Mouse (Mus musculus) intestine, embryonic 15.5 days (tissue): ENCODE measurements at regions not wholly inside any gene's neighbourhood (a gene's known extent, or its start where the extent isn't known, plus 50 kb on each side); places are given as distances from the start of the nearest gene placed in this dataset.

Source experiments
- ATAC-seq: fragments of 200-750 bp; cut with Nextera tagmentation; 2 replicates; pipeline ENCODE4 v1.8.0; 2017; ENCODE audit warnings: moderate TSS enrichment, moderate library complexity
- H3K27ac ChIP-seq: fragments of 300-500 bp; sonication (generic); 2 replicates; pipeline ENCODE4 v1.5.1; 2015; ENCODE audit warnings: mild to moderate bottlenecking, inconsistent platforms
- H3K27me3 ChIP-seq: fragments of 300-500 bp; sonication (generic); replicated peaks from 2 replicates; pipeline ENCODE4 v1.6.1; 2015; ENCODE audit warnings: inconsistent platforms
- H3K36me3 ChIP-seq: fragments of 300-500 bp; sonication (generic); 2 replicates; pipeline ENCODE4 v1.6.1; 2015; ENCODE audit warnings: inconsistent platforms
- H3K4me1 ChIP-seq: fragments of 300-500 bp; sonication (generic); replicated peaks from 2 replicates; pipeline ENCODE4 v1.6.1; 2015; ENCODE audit warnings: inconsistent platforms
- H3K4me2 ChIP-seq: fragments of 300-500 bp; sonication (generic); replicated peaks from 2 replicates; pipeline ENCODE4 v1.6.1; 2015; ENCODE audit warnings: mild to moderate bottlenecking, inconsistent platforms
- H3K4me3 ChIP-seq: fragments of 300-500 bp; sonication (generic); replicated peaks from 2 replicates; pipeline ENCODE4 v1.5.1; 2015; ENCODE audit warnings: inconsistent platforms
- H3K9ac ChIP-seq: fragments of 300-500 bp; sonication (generic); 2 replicates; pipeline ENCODE4 v1.6.1; 2015; ENCODE audit warnings: inconsistent platforms
- H3K9me3 ChIP-seq: fragments of 300-500 bp; sonication (generic); 2 replicates; pipeline ENCODE4 v1.6.1; 2016; ENCODE audit warnings: inconsistent platforms
- WGBS: fragments of 180-500 bp; shearing (Covaris S2); methylation state at CpG from one replicate; pipeline ENCODE4 v1.1.7; 2015; 5-methylcytosine and 5-hydroxymethylcytosine counted together

GRCm38 (mm10) chr14:9146595-9147219 lies 480.7 kb upstream of the 4930452B06Rik start:
- H3K36me3 ChIP-seq: no peaks in the 10 kb centered on the region
- no peak overlapping the region for H3K4me2 ChIP-seq

GRCm38 (mm10) chr14:9105708-9106107 lies 439.7 kb upstream of the 4930452B06Rik start:
- ATAC-seq: no peak
- Histone ChIP-seq H3K4me3 (no peak overlapping the region), H3K4me2 (no peak overlapping the region), H3K27me3 (no peaks in the 10 kb centered on the region), H3K9ac (no peak overlapping the region), H3K9me3 (no peaks in the 10 kb centered on the region), H3K27ac (no peak overlapping the region), H3K36me3 (no peaks in the 10 kb centered on the region), H3K4me1 (no peaks in the 10 kb centered on the region)
- WGBS: 76% methylated on average over 1 of the region's 1 CpGs

More at GRCm38 (mm10) chr14:9146595-9147219, 480.7 kb upstream of the 4930452B06Rik start:
- Histone ChIP-seq H3K4me1 (no peaks in the 10 kb centered on the region), H3K4me3 (no peak overlapping the region), H3K9me3 (no peaks in the 10 kb centered on the region), H3K27me3 (no peaks in the 10 kb centered on the region), H3K27ac (no peak overlapping the region), H3K9ac (no peak overlapping the region)
- WGBS: 69% methylated on average over 4 of the region's 4 CpGs
- ATAC-seq: no peak

DNA sequence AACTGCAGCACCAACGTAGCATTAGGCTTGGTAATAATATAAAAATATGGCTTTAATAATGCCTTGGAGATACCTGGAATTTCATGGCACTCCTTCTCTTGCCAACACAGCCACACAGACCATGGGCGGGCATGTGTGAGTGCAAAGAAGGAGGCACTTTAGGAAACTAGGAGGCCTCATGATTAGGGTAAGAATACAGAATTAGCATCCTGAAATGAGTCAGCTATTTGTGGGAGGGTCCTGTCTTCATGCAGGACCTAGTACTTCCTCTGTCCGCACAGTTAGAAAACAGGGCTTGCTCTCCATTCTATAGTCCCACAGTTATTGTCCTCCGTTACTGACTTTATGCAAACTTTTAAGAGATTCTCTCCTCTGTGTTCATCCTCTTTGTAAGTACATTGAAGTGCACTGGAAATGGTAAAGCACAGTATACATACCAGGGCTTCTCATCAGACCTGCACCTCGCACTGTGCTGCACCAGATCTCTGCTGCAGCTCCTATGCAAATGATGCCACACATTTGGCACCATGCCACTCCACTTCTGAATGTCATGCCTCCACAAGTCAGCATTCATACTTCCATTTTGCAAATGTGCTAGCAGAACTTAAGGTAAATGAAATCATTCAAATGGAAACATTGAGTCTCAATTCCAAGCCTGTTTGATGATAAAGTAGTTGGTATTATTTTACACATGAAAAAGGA lies 423.7 kb upstream of the 4930452B06Rik start:
- WGBS: 81% methylated on average over 5 of the region's 5 CpGs
- no peaks in the 10 kb centered on the region for H3K9me3 ChIP-seq
- H3K9ac ChIP-seq: no peak overlapping the region
- H3K4me1 ChIP-seq: no peaks in the 10 kb centered on the region
- H3K36me3 ChIP-seq: no peaks in the 10 kb centered on the region
- no peak overlapping the region for H3K4me3 ChIP-seq
- ATAC-seq: no peak
- no peaks in the 10 kb centered on the region for H3K27me3 ChIP-seq
- H3K4me2 ChIP-seq: no peak overlapping the region
- H3K27ac ChIP-seq: no peak overlapping the region

- Histone ChIP-seq H3K27me3 (no peaks in the 10 kb centered on the region), H3K4me3 (no peak overlapping the region), H3K9me3 (no peaks in the 10 kb centered on the region), H3K9ac (no peak overlapping the region), H3K4me2 (no peak overlapping the region), H3K4me1 (no peaks in the 10 kb centered on the region), H3K27ac (no peak overlapping the region), H3K36me3 (no peaks in the 10 kb centered on the region)
- ATAC-seq: no peak
These were observed 421.1 kb upstream of the 4930452B06Rik start for GRCm38 (mm10) chr14:9087103-9087502.

DNA sequence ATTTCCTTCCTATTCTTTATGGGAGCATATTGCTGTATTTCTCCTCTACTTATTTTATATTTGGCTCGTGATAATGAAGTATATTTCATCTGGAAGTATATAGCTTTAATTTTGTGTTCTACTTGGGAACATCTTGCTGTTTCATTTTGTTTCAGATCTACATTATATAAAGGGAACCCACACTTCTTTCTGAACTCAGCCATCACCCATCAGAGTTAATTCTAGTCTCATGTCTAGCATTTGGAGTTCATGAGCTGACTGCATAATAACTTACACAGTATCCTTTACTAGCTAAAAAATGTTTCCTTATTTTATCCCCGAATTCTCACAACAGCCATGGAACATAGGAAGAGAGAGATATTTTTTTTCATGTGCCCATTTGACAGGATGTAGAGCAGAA lies 413.6 kb upstream of the 4930452B06Rik start:
- Histone ChIP-seq H3K4me1 (no peaks in the 10 kb centered on the region), H3K27me3 (no peaks in the 10 kb centered on the region), H3K36me3 (no peaks in the 10 kb centered on the region), H3K27ac (no peak overlapping the region), H3K9me3 (no peaks in the 10 kb centered on the region), H3K9ac (no peak overlapping the region), H3K4me2 (no peak overlapping the region), H3K4me3 (no peak overlapping the region)
- 72% methylated on average over 2 of the region's 2 CpGs for WGBS
- no peak for ATAC-seq

DNA sequence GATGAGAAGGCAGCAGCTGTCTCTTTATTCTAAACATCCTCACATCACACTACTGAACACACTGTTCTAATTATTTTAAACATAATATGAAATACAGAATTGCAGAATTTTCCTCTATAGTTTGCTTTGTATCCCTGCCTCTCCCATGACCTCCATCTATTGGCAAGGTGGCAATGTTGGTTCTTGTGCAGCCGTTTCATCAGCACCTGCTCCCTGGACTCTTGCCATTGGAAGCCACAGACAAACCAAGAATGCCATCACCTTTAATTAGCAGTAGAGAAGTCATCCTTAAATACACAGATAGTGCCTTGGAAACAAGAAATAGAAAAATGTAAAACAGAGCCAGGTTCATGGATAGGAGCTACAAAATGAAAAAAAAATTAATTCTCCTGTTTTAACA lies 413.0 kb upstream of the 4930452B06Rik start:
- 67% methylated on average over 1 of the region's 1 CpGs for WGBS
- Histone ChIP-seq H3K36me3 (no peaks in the 10 kb centered on the region), H3K9me3 (no peaks in the 10 kb centered on the region), H3K9ac (no peak overlapping the region), H3K27ac (no peak overlapping the region), H3K4me1 (no peaks in the 10 kb centered on the region), H3K27me3 (no peaks in the 10 kb centered on the region), H3K4me3 (no peak overlapping the region), H3K4me2 (no peak overlapping the region)
- ATAC-seq: no peak

- Histone ChIP-seq H3K27ac (no peak overlapping the region), H3K4me1 (no peaks in the 10 kb centered on the region), H3K27me3 (no peaks in the 10 kb centered on the region), H3K9ac (no peak overlapping the region), H3K9me3 (no peaks in the 10 kb centered on the region), H3K4me3 (no peak overlapping the region), H3K36me3 (no peaks in the 10 kb centered on the region), H3K4me2 (no peak overlapping the region)
- ATAC-seq: no peak
- 67% methylated on average over 3 of the region's 3 CpGs for WGBS
These were observed 405.1 kb upstream of the 4930452B06Rik start for GRCm38 (mm10) chr14:9071176-9071575.

GRCm38 (mm10) chr14:9060058-9060457 lies 394.0 kb upstream of the 4930452B06Rik start:
- no peaks in the 10 kb centered on the region for H3K27me3 ChIP-seq
- no peak overlapping the region for H3K9ac ChIP-seq
- no peak overlapping the region for H3K27ac ChIP-seq
- no peak overlapping the region for H3K4me3 ChIP-seq
- whole genome bisulfite sequencing: 51% methylated on average over 9 of the region's 9 CpGs
- H3K9me3 ChIP-seq: no peaks in the 10 kb centered on the region
- H3K36me3 ChIP-seq: no peaks in the 10 kb centered on the region
- no peak overlapping the region for H3K4me2 ChIP-seq
- no peaks in the 10 kb centered on the region for H3K4me1 ChIP-seq
- no peak for ATAC-seq

- no peaks in the 10 kb centered on the region for H3K4me1 ChIP-seq
- H3K4me3 ChIP-seq: no peak overlapping the region
- no peaks in the 10 kb centered on the region for H3K9me3 ChIP-seq
- WGBS: 76% methylated on average over 6 of the region's 6 CpGs
- H3K27me3 ChIP-seq: no peaks in the 10 kb centered on the region
- H3K9ac ChIP-seq: no peak overlapping the region
- H3K4me2 ChIP-seq: no peak overlapping the region
- no peak overlapping the region for H3K27ac ChIP-seq
- no peaks in the 10 kb centered on the region for H3K36me3 ChIP-seq
- no peak for ATAC-seq
These were observed 362.8 kb upstream of the 4930452B06Rik start for GRCm38 (mm10) chr14:9028811-9029210.

DNA sequence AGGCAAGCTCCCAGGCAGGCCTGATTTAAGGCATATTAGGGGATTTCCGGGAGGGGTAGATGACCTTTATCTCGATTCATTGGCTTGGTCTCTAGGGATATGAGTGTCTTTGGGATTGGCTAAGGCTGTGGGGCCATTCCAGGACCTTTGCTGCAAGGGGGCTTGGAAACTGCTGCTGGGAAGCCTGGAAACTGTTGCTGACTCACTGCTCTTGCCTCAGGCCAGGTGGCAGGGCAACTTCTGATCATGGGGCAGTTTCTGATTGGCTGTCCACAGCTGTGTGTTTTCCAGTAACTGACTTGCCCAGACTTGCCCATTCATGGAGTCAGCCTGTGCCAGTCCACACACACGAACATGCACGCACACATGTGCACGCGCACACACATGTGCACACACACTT lies 349.8 kb upstream of the 4930452B06Rik start:
- ATAC-seq: no peak
- Histone ChIP-seq H3K27ac (no peak overlapping the region), H3K36me3 (no peaks in the 10 kb centered on the region), H3K27me3 (no peaks in the 10 kb centered on the region), H3K4me1 (no peaks in the 10 kb centered on the region), H3K4me2 (no peak overlapping the region), H3K9me3 (no peaks in the 10 kb centered on the region), H3K4me3 (no peak overlapping the region), H3K9ac (no peak overlapping the region)
- WGBS: 85% methylated on average over 6 of the region's 6 CpGs

DNA sequence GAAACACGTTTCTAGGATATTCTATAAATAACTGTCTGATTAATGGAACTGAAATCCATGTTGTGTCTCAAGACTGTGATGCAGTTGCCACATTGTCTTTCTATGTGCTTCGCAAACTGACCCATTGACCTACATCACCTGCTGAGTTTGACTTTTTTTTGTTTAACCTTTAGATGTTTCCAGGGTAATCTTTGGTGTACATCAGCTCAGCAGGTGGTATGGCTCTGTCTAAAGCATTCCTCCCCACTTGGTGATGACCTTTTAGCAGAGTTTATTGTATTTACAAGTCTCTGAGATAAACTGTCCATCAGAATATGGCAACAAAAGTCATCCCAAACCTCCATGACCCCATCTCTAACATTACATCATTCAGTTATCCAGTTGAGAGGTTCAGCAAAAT lies 337.0 kb upstream of the 4930452B06Rik start:
- no peaks in the 10 kb centered on the region for H3K36me3 ChIP-seq
- H3K4me1 ChIP-seq: no peaks in the 10 kb centered on the region
- H3K27me3 ChIP-seq: no peaks in the 10 kb centered on the region
- H3K9ac ChIP-seq: no peak overlapping the region
- no peak overlapping the region for H3K4me2 ChIP-seq
- no peak overlapping the region for H3K27ac ChIP-seq
- no peak for ATAC-seq
- H3K9me3 ChIP-seq: no peaks in the 10 kb centered on the region
- WGBS: 56% methylated on average over 2 of the region's 2 CpGs
- H3K4me3 ChIP-seq: no peak overlapping the region

- H3K9me3 ChIP-seq: no peaks in the 10 kb centered on the region
- H3K4me1 ChIP-seq: no peaks in the 10 kb centered on the region
- no peak overlapping the region for H3K4me2 ChIP-seq
- H3K9ac ChIP-seq: no peak overlapping the region
- WGBS: 64% methylated on average over 3 of the region's 3 CpGs
- ATAC-seq: no peak
- H3K27me3 ChIP-seq: no peaks in the 10 kb centered on the region
- H3K4me3 ChIP-seq: no peak overlapping the region
- no peak overlapping the region for H3K27ac ChIP-seq
- no peaks in the 10 kb centered on the region for H3K36me3 ChIP-seq
These were observed 334.5 kb upstream of the 4930452B06Rik start for GRCm38 (mm10) chr14:9000408-9001092.

GRCm38 (mm10) chr14:8999815-9000214 lies 333.8 kb upstream of the 4930452B06Rik start:
- 79% methylated on average over 1 of the region's 1 CpGs for WGBS
- Histone ChIP-seq H3K36me3 (no peaks in the 10 kb centered on the region), H3K4me3 (no peak overlapping the region), H3K4me1 (no peaks in the 10 kb centered on the region), H3K4me2 (no peak overlapping the region), H3K27me3 (no peaks in the 10 kb centered on the region), H3K9ac (no peak overlapping the region), H3K27ac (no peak overlapping the region), H3K9me3 (no peaks in the 10 kb centered on the region)
- ATAC-seq: no peak
